Comparison of ENCODE assay signal across 15 mouse cellular contexts in the genomic region with DNA sequence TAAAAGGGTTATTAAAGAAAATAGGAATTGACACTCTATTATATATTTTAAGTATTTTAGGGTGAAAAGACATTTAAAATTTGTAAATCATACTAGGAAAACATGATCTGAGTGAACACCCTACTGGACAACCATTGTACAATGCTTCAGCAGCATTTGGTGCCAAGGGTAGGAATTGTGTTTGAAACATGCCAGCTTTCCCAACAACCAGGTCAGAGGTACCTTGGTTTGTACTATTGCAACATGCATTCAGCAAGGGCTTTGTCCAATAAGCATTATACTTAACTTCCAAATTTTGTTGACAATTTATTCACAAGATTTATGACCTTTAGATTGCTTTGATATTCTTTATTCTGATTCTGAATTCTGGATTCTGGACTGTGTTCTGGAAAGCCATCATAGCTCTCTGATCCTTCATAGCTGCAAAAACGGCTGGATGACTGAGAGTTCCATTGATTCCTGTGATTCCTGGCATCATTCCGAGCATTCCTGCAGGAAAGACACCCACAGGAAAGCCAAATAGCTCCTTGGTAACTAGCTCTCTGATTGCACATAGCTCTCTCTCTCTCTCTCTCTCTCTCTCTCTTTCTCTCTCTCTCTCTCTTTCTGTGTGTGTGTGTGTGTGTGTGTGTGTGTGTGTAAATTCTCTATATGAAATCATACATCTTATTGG.
DNase-seq lines count a peak whose midpoint lies in the region; TF ChIP-seq lines count a peak whose summit lies in the region.
"Had no signal": no experiment of that assay in that cellular context is flagged by ENCODE, and none has a peak within 500 bp of the region (broad histone marks: within the 10 kb centered on the region; RNA-seq: fewer than 3 reads in every experiment).

No protein-coding gene starts in this region.

- intact Hi-C loops in gastrocnemius, postnatal 36 days (cut with DNase I), result no loop called here

- 17% methylated on average over 2 of the region's 2 CpGs for WGBS in lung, adult 2 months

- H3K4me3 ChIP-seq in lung, adult 2 months (replicated peaks; ENCODE audit: extremely low read depth, low read depth, low read length), result no peak overlapping the region
- H3K4me3 ChIP-seq: erythroblast, embryonic 14.5 days; heart, embryonic 15.5 days; left cerebral cortex, adult 2 months; neural tube, embryonic 13.5 days; stomach, embryonic 15.5 days had no signal

- DNase-seq in kidney, postnatal 10 days, result peak; percentile 7
- DNase-seq in kidney, postnatal 25 days, result no peak
- peak; percentile 6 for DNase-seq in lung, postnatal 10 days
- no peak for DNase-seq in lung, adult 2 months
- DNase-seq in brain, embryonic 14.5 days (ENCODE audit: low read depth), result peak; percentile 9
- peak; percentile 16 for DNase-seq in mesoderm, embryonic 11.5 days (ENCODE audit: low read depth, low spot score)
- no peak for DNase-seq in gastrocnemius, postnatal 36 days
- DNase-seq: adrenal gland, adult 2 months; kidney, adult 8-10 months; thymus, postnatal 14 days had no signal

- no peak for TF ChIP-seq CTCF in lung, adult 2 months (IDR thresholded peaks at IDR 0.05; ENCODE audit: insufficient read depth, low read length)
- TF ChIP-seq CTCF in brain, embryonic 14.5 days (IDR thresholded peaks at IDR 0.05; ENCODE audit: borderline replicate concordance, extremely low read depth, insufficient read depth, insufficient read length), result no peak

- H3K4me1 ChIP-seq in lung, adult 2 months (ENCODE audit: control insufficient read depth, insufficient read depth, low read length), result no peaks in the 10 kb centered on the region
- H3K4me1 ChIP-seq: heart, embryonic 15.5 days; neural tube, embryonic 13.5 days; stomach, embryonic 15.5 days had no signal

- TF ChIP-seq POLR2A in lung, adult 2 months (IDR thresholded peaks at IDR 0.05; ENCODE audit: borderline replicate concordance, extremely low read depth, low read depth, low read length), result no peak
- TF ChIP-seq POLR2A in brain, embryonic 14.5 days (IDR thresholded peaks at IDR 0.05; ENCODE audit: borderline replicate concordance, extremely low read depth, insufficient read depth, insufficient read length, poor library complexity, severe bottlenecking), result no peak

Comparison
In these comparisons a context has a peak if more than half of its experiments do, and no peak if none do; other contexts are left out.
1. DNase-seq: peak in kidney, postnatal 10 days (single experiment), lung, postnatal 10 days (single experiment), brain, embryonic 14.5 days (single experiment) and mesoderm, embryonic 11.5 days (single experiment); none in kidney, postnatal 25 days (0 of 2), lung, adult 2 months (single experiment) and gastrocnemius, postnatal 36 days (0 of 2).